Mouse (Mus musculus) forebrain, embryonic 11.5 days (tissue): Measurements from ENCODE around the gene Exoc6. TPM values are rescaled to one million over a fixed set of nuclear protein-coding genes. Genes with fewer than 3 reads are reported as not detected.
A peak's percentile ranks its signal among the peaks of the same experiment; 100 is the strongest.

Source experiments
- ATAC-seq: fragments of 200-750 bp; cut with Nextera tagmentation; replicated peaks from 2 replicates; pipeline ENCODE4 v1.8.0; 2017; ENCODE audit warnings: moderate TSS enrichment; ENCODE audit not compliant: low FRiP score
- DNase-seq: peaks from one replicate; pipeline ENCODE4 v3.0.0-alpha.2; 2017; ENCODE audit warnings: low spot score
- H3K27ac ChIP-seq: fragments of 300-500 bp; sonication (generic); 2 replicates; pipeline ENCODE4 v1.5.1; 2014; ENCODE audit warnings: low read depth, low read length
- H3K27me3 ChIP-seq: fragments of 300-500 bp; sonication (generic); 2 replicates; pipeline ENCODE4 v1.6.1; 2014; ENCODE audit warnings: mild to moderate bottlenecking, low read length, mixed read lengths; ENCODE audit not compliant: control insufficient read depth, insufficient read depth
- H3K36me3 ChIP-seq: fragments of 300-500 bp; sonication (generic); 2 replicates; pipeline ENCODE4 v1.6.1; 2014; ENCODE audit warnings: mild to moderate bottlenecking, low read length, moderate library complexity, mixed read lengths; ENCODE audit not compliant: control insufficient read depth, insufficient read depth
- H3K4me1 ChIP-seq: fragments of 300-500 bp; sonication (generic); replicated peaks from 2 replicates; pipeline ENCODE4 v1.6.1; 2014; ENCODE audit warnings: low read length, mixed read lengths; ENCODE audit not compliant: control insufficient read depth, insufficient read depth
- H3K4me2 ChIP-seq: fragments of 300-500 bp; sonication (generic); 2 replicates; pipeline ENCODE4 v1.6.1; 2014; ENCODE audit warnings: low read depth, mild to moderate bottlenecking, low read length, moderate library complexity, mixed read lengths; ENCODE audit not compliant: severe bottlenecking
- H3K4me3 ChIP-seq: fragments of 300-500 bp; sonication (generic); 2 replicates; pipeline ENCODE4 v1.5.1; 2014; ENCODE audit warnings: low read depth, low read length
- H3K9ac ChIP-seq: fragments of 300-500 bp; sonication (generic); 2 replicates; pipeline ENCODE4 v1.6.1; 2014; ENCODE audit warnings: low read length
- H3K9me3 ChIP-seq: fragments of 300-500 bp; sonication (generic); 2 replicates; pipeline ENCODE4 v1.6.1; 2016; ENCODE audit warnings: low read length, mixed read lengths; ENCODE audit not compliant: control insufficient read depth
- WGBS: fragments of 180-500 bp; shearing (Covaris S2); extraction: QIAGEN DNeasy Blood & Tissue Kit; methylation state at CpG from one replicate; pipeline ENCODE4 v1.1.7; 2014; 5-methylcytosine and 5-hydroxymethylcytosine counted together
- polyA plus RNA-seq: library from polyadenylated mRNA; unstranded; fragments of >200 nt; fragmentation: Nextera tagmentation; extraction: Ambion mirVana; gene quantifications from 2 replicates; pipeline ENCODE4 v1.2.1, GENCODE M21; 2014

Exoc6 gene
- polyA plus RNA-seq, 1 experiment from 2014 or later, result 10.2 TPM

DNA sequence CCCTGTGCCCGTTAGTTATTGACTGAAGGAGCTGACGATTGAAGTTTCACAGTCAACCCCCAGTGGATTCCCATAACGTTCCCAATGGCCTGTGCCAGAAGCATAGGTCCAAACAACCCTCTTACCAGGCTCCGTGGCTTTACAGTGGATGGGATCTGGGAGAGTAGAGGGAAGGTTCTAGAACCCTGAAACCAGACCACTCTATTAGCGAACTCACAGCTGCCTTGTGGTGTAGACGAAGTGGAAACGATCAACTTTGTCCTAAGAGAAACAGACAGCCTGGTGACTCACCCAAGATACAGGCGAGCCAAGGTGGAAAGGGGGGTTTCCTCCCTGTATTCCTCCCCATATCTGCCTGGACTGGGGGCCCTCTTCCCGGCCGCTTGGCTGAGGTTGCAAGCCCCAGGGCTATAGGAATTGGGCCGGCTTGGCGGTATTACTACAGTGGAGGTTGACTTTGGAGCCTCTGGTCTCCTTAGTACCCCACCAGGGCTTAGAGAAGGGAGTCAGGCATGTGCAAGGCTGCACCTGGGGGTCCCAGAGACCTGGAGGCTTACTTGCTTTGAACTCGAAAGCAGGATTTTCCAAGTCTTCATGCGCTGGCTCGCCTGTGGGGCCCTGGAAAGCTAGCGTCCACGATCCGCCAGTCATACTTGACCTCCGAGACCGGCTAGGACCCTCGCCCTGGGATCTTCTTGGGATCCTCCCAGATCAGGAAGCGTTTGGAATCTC lies 146.6 kb downstream of the Exoc6 start:
- H3K4me1 ChIP-seq, result peaks cover 16% of the 10 kb centered on the region
- DNase-seq, result no peak

DNA sequence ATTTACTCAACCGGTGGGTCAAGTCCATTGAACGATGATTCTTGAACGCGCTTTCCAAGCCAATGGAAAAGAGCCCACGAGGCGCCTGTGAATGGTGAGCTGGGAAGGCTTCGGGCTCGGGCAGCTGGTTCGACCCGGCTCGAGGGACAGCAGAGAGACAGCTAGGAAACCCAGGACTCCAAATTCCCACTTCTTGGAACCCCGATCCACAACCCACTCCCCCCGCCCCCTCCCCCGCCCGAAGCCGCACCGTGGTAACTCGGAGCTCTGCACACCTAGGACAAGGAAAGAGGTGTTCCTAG lies 147.1 kb downstream of the Exoc6 start:
- Histone ChIP-seq H3K4me1 (peaks cover 16% of the 10 kb centered on the region), H3K27me3 (peaks cover 97% of the 10 kb centered on the region), H3K9me3 (no peaks in the 10 kb centered on the region), H3K9ac (no peak overlapping the region), H3K27ac (no peak overlapping the region), H3K4me3 (peak overlapping the region; percentile 25), H3K36me3 (no peaks in the 10 kb centered on the region), H3K4me2 (peak overlapping the region; percentile 38)
- DNase-seq, result no peak
- no peak for ATAC-seq
- WGBS, result under 1% methylated on average over 18 of the region's 18 CpGs

More for the DNA sequence above, 146.6 kb downstream of the Exoc6 start:
- H3K36me3 ChIP-seq, result no peaks in the 10 kb centered on the region
- H3K27ac ChIP-seq, result no peak overlapping the region
- ATAC-seq, result no peak
- no peaks in the 10 kb centered on the region for H3K9me3 ChIP-seq
- H3K4me3 ChIP-seq, result no peak overlapping the region
- no peak overlapping the region for H3K9ac ChIP-seq
- 4% methylated on average over 22 of the region's 22 CpGs for WGBS
- H3K27me3 ChIP-seq, result peaks cover 97% of the 10 kb centered on the region
- H3K4me2 ChIP-seq, result 0 out of 2 replicates have a peak overlapping the region, but pooled peaks have one; percentile 38

DNA sequence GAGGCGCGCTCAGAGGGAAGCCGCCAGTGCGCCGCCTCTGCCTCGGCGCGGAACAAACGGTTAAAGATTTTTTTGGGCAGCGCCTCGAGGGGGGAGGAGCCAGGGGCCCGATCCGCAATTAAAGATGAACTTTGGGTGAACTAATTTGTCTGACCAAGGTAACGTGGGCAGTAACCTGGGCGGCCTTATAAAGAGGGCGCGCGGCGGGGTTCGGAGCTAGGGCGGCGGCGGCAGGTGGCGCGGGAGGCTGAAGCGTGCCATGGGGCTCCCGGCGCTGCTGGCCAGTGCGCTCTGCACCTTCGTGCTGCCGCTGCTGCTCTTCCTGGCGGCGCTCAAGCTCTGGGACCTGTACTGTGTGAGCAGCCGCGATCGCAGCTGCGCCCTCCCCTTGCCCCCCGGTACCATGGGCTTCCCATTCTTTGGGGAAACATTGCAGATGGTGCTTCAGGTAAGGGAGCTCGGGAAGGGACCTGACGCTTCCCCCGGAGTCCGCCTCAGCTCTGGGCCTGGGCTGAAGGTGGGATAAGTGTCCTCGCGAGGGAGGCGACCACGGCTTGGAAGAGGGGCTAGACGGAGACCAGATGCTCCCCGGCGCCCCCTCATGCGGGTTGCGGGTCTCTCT lies 147.5 kb downstream of the Exoc6 start, which contains the start of gene Cyp26a1:
Gene Cyp26a1 (plus strand): TSS at position 148 of the 622 bp plus-strand sequence.
- H3K27me3 ChIP-seq, result peaks cover 96% of the 10 kb centered on the region
- H3K4me3 ChIP-seq, result peak within 1 kb of the TSS; percentile 25
- under 1% methylated on average over 51 of the region's 51 CpGs for WGBS
- DNase-seq, result no peak
- H3K27ac ChIP-seq, result no peak within 1 kb of the TSS
- peak within 1 kb of the TSS; percentile 38 for H3K4me2 ChIP-seq
- no peak within 1 kb of the TSS for H3K9ac ChIP-seq
- ATAC-seq, result no peak
- no peaks in the 10 kb centered on the region for H3K36me3 ChIP-seq
- H3K9me3 ChIP-seq, result no peaks in the 10 kb centered on the region
- peaks cover 16% of the 10 kb centered on the region for H3K4me1 ChIP-seq

DNA sequence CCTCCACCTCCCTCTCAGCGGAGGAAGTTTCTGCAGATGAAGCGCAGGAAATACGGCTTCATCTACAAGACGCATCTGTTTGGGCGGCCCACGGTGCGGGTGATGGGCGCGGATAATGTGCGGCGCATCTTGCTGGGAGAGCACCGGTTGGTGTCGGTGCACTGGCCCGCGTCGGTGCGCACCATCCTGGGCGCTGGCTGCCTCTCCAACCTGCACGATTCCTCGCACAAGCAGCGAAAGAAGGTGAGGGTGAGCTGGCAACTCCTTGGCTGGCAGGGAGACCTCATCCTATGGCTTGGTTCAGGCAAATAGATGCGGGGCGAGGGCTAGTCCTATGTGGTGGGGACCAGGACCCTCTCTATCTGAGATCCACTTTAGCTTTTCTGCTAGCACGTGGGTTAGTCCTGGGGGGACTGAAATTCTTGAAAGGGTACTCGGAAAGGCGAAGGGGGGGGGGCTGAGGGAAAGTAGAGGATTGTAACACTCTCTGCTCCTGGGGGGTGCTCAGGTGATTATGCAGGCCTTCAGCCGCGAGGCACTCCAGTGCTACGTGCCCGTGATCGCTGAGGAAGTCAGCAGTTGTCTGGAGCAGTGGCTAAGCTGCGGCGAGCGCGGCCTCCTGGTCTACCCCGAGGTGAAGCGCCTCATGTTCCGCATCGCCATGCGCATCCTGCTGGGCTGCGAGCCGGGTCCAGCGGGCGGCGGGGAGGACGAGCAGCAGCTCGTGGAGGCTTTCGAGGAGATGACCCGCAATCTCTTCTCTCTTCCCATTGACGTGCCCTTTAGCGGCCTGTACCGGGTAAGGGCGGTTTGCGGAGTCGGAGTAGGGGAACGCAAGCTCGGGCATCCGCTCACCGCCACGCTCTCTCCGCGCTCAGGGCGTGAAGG lies 148.3 kb downstream of the Exoc6 start:
- DNase-seq (no peak), ATAC-seq (no peak)
- no peaks in the 10 kb centered on the region for H3K36me3 ChIP-seq
- H3K9me3 ChIP-seq, result no peaks in the 10 kb centered on the region
- under 1% methylated on average over 63 of the region's 63 CpGs for WGBS
- no peak overlapping the region for H3K27ac ChIP-seq
- no peak overlapping the region for H3K9ac ChIP-seq
- peaks cover 96% of the 10 kb centered on the region for H3K27me3 ChIP-seq
- peak overlapping the region; percentile 25 for H3K4me3 ChIP-seq
- H3K4me1 ChIP-seq, result peaks cover 12% of the 10 kb centered on the region
- H3K4me2 ChIP-seq, result peak overlapping the region; percentile 38

DNA sequence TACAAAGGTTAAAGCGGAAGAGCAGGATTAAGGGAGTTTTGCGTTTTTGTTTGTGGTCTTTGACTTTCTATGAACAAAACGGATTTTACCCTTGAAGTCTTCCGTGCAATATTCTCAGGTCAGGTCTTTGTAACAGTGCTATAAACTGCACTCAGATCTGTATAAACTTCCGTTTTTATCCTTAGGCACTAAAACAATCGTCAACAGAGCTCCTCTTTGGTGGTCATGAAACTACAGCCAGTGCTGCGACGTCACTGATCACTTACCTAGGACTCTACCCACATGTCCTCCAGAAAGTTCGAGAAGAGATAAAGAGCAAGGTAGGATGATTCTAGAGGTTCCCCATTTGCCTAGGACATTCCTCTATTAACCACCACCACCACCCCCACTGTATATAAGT lies 149.5 kb downstream of the Exoc6 start:
- Histone ChIP-seq H3K27ac (no peak overlapping the region), H3K4me3 (no peak overlapping the region)
- WGBS, result 20% methylated on average over 9 of the region's 9 CpGs

DNA sequence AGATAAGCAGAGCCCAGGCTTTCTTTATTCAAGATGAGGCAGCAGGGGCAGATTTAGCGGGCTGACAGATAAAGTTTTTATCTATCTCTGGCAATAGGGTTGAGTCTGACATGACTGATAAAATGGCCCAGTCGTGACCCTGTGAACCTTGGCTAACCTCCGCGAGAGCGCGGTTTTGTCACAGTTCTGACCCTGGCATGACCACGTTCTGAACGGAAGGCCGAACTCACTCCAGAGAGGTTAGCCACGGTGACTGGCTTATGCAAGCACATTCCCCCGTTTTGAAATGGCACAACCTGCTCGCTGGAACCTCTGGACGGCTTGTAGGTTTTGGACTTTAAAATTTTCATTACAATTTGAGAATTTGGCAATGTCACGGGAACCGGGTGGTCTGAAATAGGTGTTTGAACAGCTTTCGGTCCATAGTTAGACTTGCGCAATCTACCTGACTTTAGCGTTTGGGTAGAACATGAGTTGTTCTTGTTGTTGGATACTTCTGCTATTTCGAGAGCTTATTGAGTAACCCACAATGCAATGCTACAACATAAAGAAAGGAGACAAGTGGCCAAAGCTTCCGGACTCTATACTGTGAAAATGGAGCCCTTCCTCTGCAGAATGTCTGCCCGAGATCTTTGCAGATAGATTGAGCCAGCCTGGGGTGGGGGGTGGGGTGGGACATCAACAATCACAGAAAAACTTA lies 152.3 kb downstream of the Exoc6 start:
- ATAC-seq, result no peak
- H3K27me3 ChIP-seq, result peaks cover 57% of the 10 kb centered on the region

More for the DNA sequence above, 149.5 kb downstream of the Exoc6 start:
- H3K36me3 ChIP-seq, result no peaks in the 10 kb centered on the region
- no peaks in the 10 kb centered on the region for H3K9me3 ChIP-seq
- H3K4me2 ChIP-seq, result no peak overlapping the region
- no peak overlapping the region for H3K9ac ChIP-seq
- H3K4me1 ChIP-seq, result peaks cover 12% of the 10 kb centered on the region
- H3K27me3 ChIP-seq, result peaks cover 85% of the 10 kb centered on the region
- no peak for ATAC-seq
- DNase-seq, result no peak

DNA sequence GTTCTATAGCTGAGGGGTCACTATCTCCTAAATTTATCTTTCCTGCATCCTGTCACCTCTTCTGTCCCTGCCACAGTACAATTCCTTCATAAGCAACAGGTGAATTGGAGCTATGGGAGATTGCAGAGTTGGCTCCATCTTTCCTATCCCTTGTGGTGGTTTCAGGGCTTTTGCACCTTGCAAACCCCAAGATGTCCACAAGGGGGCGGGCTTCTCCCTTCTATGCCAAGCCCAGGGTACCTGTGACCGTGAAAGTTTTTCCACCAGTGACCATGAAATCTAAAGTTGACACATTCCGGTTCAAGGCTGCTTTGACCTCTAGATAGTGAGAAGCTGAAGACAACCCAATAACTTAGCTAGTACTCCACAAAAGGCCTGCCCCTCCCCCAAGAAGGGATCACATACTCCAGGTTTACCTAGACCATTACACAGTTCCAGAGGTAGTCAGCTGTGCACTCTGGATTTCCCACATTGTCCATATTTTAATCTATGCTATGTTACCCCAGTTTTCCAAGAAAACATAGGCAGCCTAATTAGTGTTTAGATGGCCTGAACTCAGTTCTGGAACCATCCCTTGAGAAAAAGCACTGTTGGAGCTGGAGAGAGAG lies 153.8 kb downstream of the Exoc6 start:
- no peak overlapping the region for H3K27ac ChIP-seq
- peak; percentile 84 for DNase-seq
- H3K36me3 ChIP-seq, result no peaks in the 10 kb centered on the region
- no peaks in the 10 kb centered on the region for H3K9me3 ChIP-seq
- H3K27me3 ChIP-seq, result peaks cover 42% of the 10 kb centered on the region
- no peak overlapping the region for H3K4me2 ChIP-seq
- H3K4me1 ChIP-seq, result 0 out of 2 replicates have a peak, but pooled peaks cover under 1% of the 10 kb centered on the region
- no peak overlapping the region for H3K4me3 ChIP-seq
- no peak overlapping the region for H3K9ac ChIP-seq
- 20% methylated on average over 3 of the region's 3 CpGs for WGBS
- peak; percentile 42; the same call in 1 of the 2 replicates for ATAC-seq

More for the DNA sequence above, 152.3 kb downstream of the Exoc6 start:
- Histone ChIP-seq H3K9ac (no peak overlapping the region), H3K36me3 (no peaks in the 10 kb centered on the region), H3K27ac (no peak overlapping the region), H3K9me3 (no peaks in the 10 kb centered on the region), H3K4me2 (no peak overlapping the region), H3K4me3 (no peak overlapping the region), H3K4me1 (peaks cover 9% of the 10 kb centered on the region)
- 81% methylated on average over 21 of the region's 21 CpGs for WGBS
- DNase-seq, result no peak

DNA sequence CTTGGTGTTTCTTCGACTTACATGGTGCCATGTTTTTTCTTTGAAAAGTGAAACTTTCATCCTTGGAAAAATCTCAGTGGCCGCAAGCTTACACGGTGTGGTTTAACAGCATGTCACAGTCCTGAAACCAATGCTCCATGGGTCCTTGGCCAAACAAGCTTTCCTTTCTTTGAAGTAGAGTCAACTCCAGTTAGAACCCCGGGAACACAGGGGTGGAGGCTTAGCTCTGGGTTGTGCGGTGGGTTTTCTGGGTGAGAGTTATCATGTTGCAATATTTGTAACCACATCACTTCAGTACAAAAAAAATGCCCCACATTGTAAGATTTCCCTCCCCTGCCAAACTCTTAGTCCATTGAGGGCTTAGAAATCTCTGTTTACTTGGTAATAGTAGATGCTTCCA lies 155.5 kb downstream of the Exoc6 start:
- no peaks in the 10 kb centered on the region for H3K36me3 ChIP-seq
- H3K4me1 ChIP-seq, result no peaks in the 10 kb centered on the region
- no peak for DNase-seq
- no peaks in the 10 kb centered on the region for H3K9me3 ChIP-seq
- H3K9ac ChIP-seq, result no peak overlapping the region
- no peak for ATAC-seq
- peaks cover 25% of the 10 kb centered on the region for H3K27me3 ChIP-seq
- no peak overlapping the region for H3K4me3 ChIP-seq
- no peak overlapping the region for H3K27ac ChIP-seq
- no peak overlapping the region for H3K4me2 ChIP-seq
- WGBS, result 90% methylated on average over 5 of the region's 5 CpGs
